Mouse (Mus musculus): ENCODE data around the gene Tjp2.

DNA sequence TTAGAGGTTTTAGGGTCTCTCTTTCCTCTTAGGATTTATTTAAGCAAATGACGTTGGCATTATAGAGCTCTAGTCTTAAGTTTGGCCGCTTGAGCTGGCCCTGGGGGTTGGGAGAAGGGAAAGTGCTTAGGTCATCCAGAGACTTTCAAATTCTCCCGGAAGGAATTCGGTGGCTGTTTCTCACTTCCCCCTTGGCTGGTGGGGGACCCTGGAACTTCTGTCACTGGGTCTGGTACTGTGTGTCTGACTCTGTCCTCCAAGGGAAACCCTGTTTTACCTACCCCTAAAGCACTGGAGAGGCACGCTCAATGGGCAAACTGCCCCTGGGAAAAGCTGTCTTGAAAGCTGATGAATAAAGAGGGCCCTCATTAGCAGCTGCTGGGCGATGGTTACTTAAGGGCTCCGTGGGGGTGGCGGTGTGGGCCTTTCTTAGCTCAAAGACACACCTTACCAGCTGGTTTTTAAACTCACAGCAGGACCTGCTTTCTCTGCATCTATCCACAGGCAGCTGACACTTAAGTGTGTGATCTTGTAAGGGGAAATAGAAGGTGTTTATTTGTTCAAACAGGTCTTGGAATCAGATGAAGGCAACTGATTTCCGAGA is 28.9 kb upstream of the Tjp2 start:
- no peak for TF ChIP-seq POLR2A (IDR thresholded peaks at IDR 0.05; ENCODE audit: extremely low read depth, insufficient read depth, low read length)
- TF ChIP-seq CTCF (IDR thresholded peaks at IDR 0.05; ENCODE audit: low read depth, low read length) = no peak

Data from liver, adult 2 months (tissue).